19 mouse cellular contexts compared by ENCODE assay signal in the genomic region with DNA sequence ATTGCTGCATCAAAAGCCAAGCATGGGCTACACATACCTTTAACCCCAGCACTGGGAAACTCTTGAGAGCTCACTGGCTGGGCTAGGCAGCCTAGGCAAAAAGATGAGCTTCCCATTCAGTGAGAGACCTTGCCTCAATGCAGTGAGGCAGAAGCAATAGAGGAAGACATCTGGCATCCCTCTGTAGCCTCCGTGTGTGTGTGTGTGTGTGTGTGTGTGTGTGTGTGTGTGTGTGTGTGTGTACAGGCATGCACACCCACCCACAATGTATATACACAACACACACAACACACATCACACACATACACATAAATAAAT.
DNase-seq lines count a peak whose midpoint lies in the region; ATAC-seq lines count a peak whose summit lies in the region.
"Had no signal": no experiment of that assay in that cellular context is flagged by ENCODE, and none has a peak within 500 bp of the region (broad histone marks: within the 10 kb centered on the region; RNA-seq: fewer than 3 reads in every experiment).

No protein-coding gene starts in this region.

- H3K27me3 ChIP-seq in midbrain, embryonic 10.5 days (ENCODE audit: low read depth, poor library complexity, severe bottlenecking) = peaks cover 83% of the 10 kb centered on the region
- H3K27me3 ChIP-seq in midbrain, embryonic 11.5 days (ENCODE audit: control insufficient read depth, insufficient read depth, low read length) = peaks cover 25% of the 10 kb centered on the region
- peaks cover 10% of the 10 kb centered on the region; the same call in 1 of the 2 replicates for H3K27me3 ChIP-seq in embryonic facial prominence, embryonic 12.5 days

- peaks cover 14% of the 10 kb centered on the region for H3K4me1 ChIP-seq in midbrain, embryonic 10.5 days
- H3K4me1 ChIP-seq in midbrain, embryonic 11.5 days (ENCODE audit: control insufficient read depth, insufficient read depth, low read length) = peaks cover 7% of the 10 kb centered on the region
- H3K4me1 ChIP-seq in embryonic facial prominence, embryonic 12.5 days = peaks cover 20% of the 10 kb centered on the region

- peak; percentile 53 for DNase-seq in embryo, embryonic 10 days (ENCODE audit: low spot score)
- no peak for DNase-seq in embryo, embryonic 10.5 days (ENCODE audit: low spot score)
- no peak for DNase-seq in midbrain, embryonic 10.5 days (ENCODE audit: low spot score)
- DNase-seq in midbrain, embryonic 11.5 days (ENCODE audit: low spot score, missing footprints) = no peak
- peak; percentile 18 for DNase-seq in mesoderm, embryonic 11.5 days (ENCODE audit: low read depth, low spot score)
- DNase-seq in frontal cortex, postnatal 25 days (ENCODE audit: low spot score in 2 of 2) = no peak
- DNase-seq in heart, postnatal 36 days = no peak
- DNase-seq: adrenal gland, adult 2 months; cerebellum, postnatal 10 days; kidney, adult 9 months; left cerebral cortex, postnatal 4 days; lung, postnatal 10 days; right cerebral cortex, postnatal 25 days had no signal

- H3K4me3 ChIP-seq in midbrain, embryonic 10.5 days = no peak overlapping the region
- no peak overlapping the region for H3K4me3 ChIP-seq in midbrain, embryonic 11.5 days (ENCODE audit: low read depth, low read length)
- H3K4me3 ChIP-seq in embryonic facial prominence, embryonic 12.5 days = no peak overlapping the region
- H3K4me3 ChIP-seq: megakaryocyte, embryonic 14.5 days had no signal

- H3K9ac ChIP-seq in midbrain, embryonic 11.5 days (ENCODE audit: low read length) = no peak overlapping the region
- no peak overlapping the region for H3K9ac ChIP-seq in embryonic facial prominence, embryonic 12.5 days
- H3K9ac ChIP-seq: liver, embryonic 14.5 days had no signal

- no peak for ATAC-seq in midbrain, embryonic 11.5 days (ENCODE audit: low FRiP score)
- ATAC-seq in embryonic facial prominence, embryonic 12.5 days (ENCODE audit: insufficient number of reproducible peaks, insufficient read depth, low FRiP score, low TSS enrichment) = 0 out of 2 replicates have a peak, but pooled peaks have one; percentile 37
- ATAC-seq: CD4-positive, CD25-positive, alpha-beta regulatory T cell, adult 4 months had no signal

- H3K4me2 ChIP-seq in midbrain, embryonic 11.5 days = no peak overlapping the region
- H3K4me2 ChIP-seq in embryonic facial prominence, embryonic 12.5 days (replicated peaks) = no peak overlapping the region

- H3K36me3 ChIP-seq in midbrain, embryonic 10.5 days = no peaks in the 10 kb centered on the region
- H3K36me3 ChIP-seq in midbrain, embryonic 11.5 days (ENCODE audit: control insufficient read depth, insufficient read depth, low read length) = no peaks in the 10 kb centered on the region
- H3K36me3 ChIP-seq in embryonic facial prominence, embryonic 12.5 days = no peaks in the 10 kb centered on the region
- H3K36me3 ChIP-seq: heart, embryonic 12.5 days had no signal

- H3K9me3 ChIP-seq in midbrain, embryonic 10.5 days (replicated peaks) = no peaks in the 10 kb centered on the region
- no peaks in the 10 kb centered on the region for H3K9me3 ChIP-seq in midbrain, embryonic 11.5 days (ENCODE audit: control insufficient read depth, low read length)
- 0 out of 2 replicates have a peak, but pooled peaks cover 2% of the 10 kb centered on the region for H3K9me3 ChIP-seq in embryonic facial prominence, embryonic 12.5 days
- H3K9me3 ChIP-seq: heart, embryonic 12.5 days had no signal

- H3K27ac ChIP-seq in midbrain, embryonic 10.5 days (replicated peaks) = 0 out of 2 replicates have a peak overlapping the region, but pooled peaks have one; percentile 61
- H3K27ac ChIP-seq in midbrain, embryonic 11.5 days (ENCODE audit: low read depth, low read length) = no peak overlapping the region
- H3K27ac ChIP-seq in embryonic facial prominence, embryonic 12.5 days = no peak overlapping the region
- H3K27ac ChIP-seq: gastrocnemius, adult 2 months; liver, embryonic 14.5 days had no signal

- intact Hi-C loops in heart, postnatal 36 days (cut with DNase I) = no loop called here

- 75% methylated on average over 1 of the region's 1 CpGs for WGBS in midbrain, embryonic 10.5 days
- 75% methylated on average over 1 of the region's 1 CpGs for WGBS in midbrain, embryonic 11.5 days
- 57% methylated on average over 1 of the region's 1 CpGs for WGBS in embryonic facial prominence, embryonic 12.5 days

Comparison
In these comparisons a context has a peak if more than half of its experiments do, and no peak if none do; other contexts are left out.
1. DNase-seq: peak in embryo, embryonic 10 days (single experiment) and mesoderm, embryonic 11.5 days (single experiment); none in embryo, embryonic 10.5 days (single experiment), midbrain, embryonic 10.5 days (single experiment), midbrain, embryonic 11.5 days (single experiment), frontal cortex, postnatal 25 days (0 of 2) and heart, postnatal 36 days (0 of 2).